Mouse (Mus musculus) Muller cell, postnatal 12 days (primary cell): Measurements from ENCODE around the gene Snx29.

Experiments used
- DNase-seq: peaks from one replicate; pipeline ENCODE4 v3.0.0-alpha.2; 2015; ENCODE audit errors: inconsistent ontology term

Gene Snx29

GRCm38 (mm10) chr16:11589782-11590695 is 267.3 kb downstream of the Snx29 start:
- peak; percentile 9 for DNase-seq

GRCm38 (mm10) chr16:11596599-11596998 is 273.9 kb downstream of the Snx29 start:
- no peak for DNase-seq

- DNase-seq: peak; percentile 45
Observed at GRCm38 (mm10) chr16:11597769-11598168, 275.1 kb downstream of the Snx29 start.

- no peak for DNase-seq
Observed at GRCm38 (mm10) chr16:11599523-11599922, 276.8 kb downstream of the Snx29 start.

GRCm38 (mm10) chr16:11601336-11602082 is 278.8 kb downstream of the Snx29 start:
- DNase-seq: peak; percentile 89

- DNase-seq: no peak
Observed at GRCm38 (mm10) chr16:11603667-11604422, 281.1 kb downstream of the Snx29 start.

- no peak for DNase-seq
Observed at GRCm38 (mm10) chr16:11612526-11613126, 289.9 kb downstream of the Snx29 start.

GRCm38 (mm10) chr16:11614401-11615014 is 291.8 kb downstream of the Snx29 start:
- no peak for DNase-seq

GRCm38 (mm10) chr16:11615633-11616032 is 292.9 kb downstream of the Snx29 start:
- DNase-seq: no peak

- no peak for DNase-seq
Observed at GRCm38 (mm10) chr16:11619951-11620350, 297.2 kb downstream of the Snx29 start.

- DNase-seq: no peak
Observed at GRCm38 (mm10) chr16:11621042-11621441, 298.3 kb downstream of the Snx29 start.

GRCm38 (mm10) chr16:11621664-11622063 is 299.0 kb downstream of the Snx29 start:
- DNase-seq: no peak

GRCm38 (mm10) chr16:11623032-11623431 is 300.3 kb downstream of the Snx29 start:
- DNase-seq: no peak

- no peak for DNase-seq
Observed at GRCm38 (mm10) chr16:11624121-11624520, 301.4 kb downstream of the Snx29 start.

GRCm38 (mm10) chr16:11626004-11626481 is 303.3 kb downstream of the Snx29 start:
- DNase-seq: peak; percentile 64

GRCm38 (mm10) chr16:11626616-11627015 is 303.9 kb downstream of the Snx29 start:
- no peak for DNase-seq

- DNase-seq: no peak
Observed at GRCm38 (mm10) chr16:11627866-11628638, 305.3 kb downstream of the Snx29 start.

GRCm38 (mm10) chr16:11629704-11630103 is 307.0 kb downstream of the Snx29 start:
- DNase-seq: no peak

- peak; percentile 67 for DNase-seq
Observed at GRCm38 (mm10) chr16:11630489-11630888, 307.8 kb downstream of the Snx29 start.

GRCm38 (mm10) chr16:11632205-11632747 is 309.6 kb downstream of the Snx29 start:
- DNase-seq: no peak
